In the genomic region with DNA sequence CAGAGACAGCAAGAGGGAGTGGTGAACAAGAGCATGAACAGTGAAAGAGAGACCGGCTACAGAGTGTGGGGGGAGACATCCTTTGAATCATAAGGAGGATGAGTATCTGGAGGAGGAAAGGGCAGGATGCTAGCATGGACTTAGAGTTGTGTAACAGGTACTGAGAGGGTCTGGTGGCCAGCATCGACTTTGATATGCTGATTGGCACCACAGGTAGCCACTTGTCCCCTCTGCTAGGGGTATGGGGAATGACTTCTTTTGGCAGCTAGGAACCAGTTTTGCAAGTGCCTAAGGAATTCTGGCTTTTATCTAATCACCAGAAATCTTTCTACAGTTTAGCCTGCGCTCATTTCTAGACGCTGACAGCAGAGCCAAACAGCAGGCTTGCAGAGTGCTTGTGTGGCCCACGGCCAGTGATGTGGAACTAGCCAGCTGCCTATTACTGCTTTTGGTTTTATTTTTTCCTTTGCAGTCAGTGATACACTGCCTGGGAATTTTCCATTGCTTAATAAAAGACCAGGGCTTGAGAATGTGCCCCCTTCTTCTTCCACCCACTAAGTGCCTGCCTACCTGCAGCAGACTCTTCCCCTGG, we compare ENCODE assay signal across 8 mouse cellular contexts.
DNase-seq lines count a peak whose midpoint lies in the region; ATAC-seq lines count a peak whose summit lies in the region.

No protein-coding gene starts in this region.

- no peak overlapping the region for H3K4me2 ChIP-seq in forebrain, embryonic 13.5 days
- H3K4me2 ChIP-seq in forebrain, embryonic 12.5 days: no peak overlapping the region
- H3K4me2 ChIP-seq in embryonic facial prominence, embryonic 14.5 days (ENCODE audit: low read depth, low read length): no peak overlapping the region

- H3K4me3 ChIP-seq in forebrain, embryonic 13.5 days: no peak overlapping the region
- H3K4me3 ChIP-seq in forebrain, embryonic 12.5 days (replicated peaks): no peak overlapping the region
- H3K4me3 ChIP-seq in embryonic facial prominence, embryonic 14.5 days (ENCODE audit: low read depth, low read length): no peak overlapping the region

- peak; percentile 67 for DNase-seq in embryonic facial prominence, embryonic 14.5 days (ENCODE audit: low spot score)
- peak; percentile 21 for DNase-seq in kidney, adult 11 months
- DNase-seq in left cerebral cortex, adult 9 months (ENCODE audit: low spot score in 2 of 2): peak; percentile 16 to 61
- DNase-seq in right cerebral cortex, postnatal 4 days: peak; percentile 18
- DNase-seq in testis, postnatal 14 days (ENCODE audit: low spot score): no peak
- DNase-seq in thymus, adult 18-20 months: no peak

- peak; percentile 34; the same call in 1 of the 2 replicates for ATAC-seq in forebrain, embryonic 13.5 days
- ATAC-seq in forebrain, embryonic 12.5 days (ENCODE audit: low FRiP score): no peak; the same call in 1 of the 2 replicates
- peak; percentile 55 for ATAC-seq in embryonic facial prominence, embryonic 14.5 days (ENCODE audit: low read depth)

- no peaks in the 10 kb centered on the region for H3K27me3 ChIP-seq in forebrain, embryonic 13.5 days
- H3K27me3 ChIP-seq in forebrain, embryonic 12.5 days: no peaks in the 10 kb centered on the region
- no peaks in the 10 kb centered on the region for H3K27me3 ChIP-seq in embryonic facial prominence, embryonic 14.5 days (replicated peaks; ENCODE audit: control insufficient read depth, insufficient read depth, low read length)

- H3K9me3 ChIP-seq in forebrain, embryonic 13.5 days (replicated peaks): no peaks in the 10 kb centered on the region
- H3K9me3 ChIP-seq in forebrain, embryonic 12.5 days: no peaks in the 10 kb centered on the region
- H3K9me3 ChIP-seq in embryonic facial prominence, embryonic 14.5 days (ENCODE audit: control insufficient read depth, low read length): no peaks in the 10 kb centered on the region

- no peak overlapping the region for H3K27ac ChIP-seq in forebrain, embryonic 13.5 days
- H3K27ac ChIP-seq in forebrain, embryonic 12.5 days: no peak overlapping the region
- no peak overlapping the region for H3K27ac ChIP-seq in embryonic facial prominence, embryonic 14.5 days (replicated peaks; ENCODE audit: low read depth, low read length)

- no peak overlapping the region for H3K9ac ChIP-seq in forebrain, embryonic 13.5 days
- H3K9ac ChIP-seq in forebrain, embryonic 12.5 days: no peak overlapping the region
- no peak overlapping the region for H3K9ac ChIP-seq in embryonic facial prominence, embryonic 14.5 days (ENCODE audit: low read depth, low read length)

- WGBS in forebrain, embryonic 13.5 days: 34% methylated on average over 5 of the region's 5 CpGs
- WGBS in forebrain, embryonic 12.5 days: 26% methylated on average over 5 of the region's 5 CpGs
- 20% methylated on average over 5 of the region's 5 CpGs for WGBS in embryonic facial prominence, embryonic 14.5 days

- H3K36me3 ChIP-seq in forebrain, embryonic 13.5 days (ENCODE audit: poor library complexity, severe bottlenecking): no peaks in the 10 kb centered on the region
- no peaks in the 10 kb centered on the region for H3K36me3 ChIP-seq in forebrain, embryonic 12.5 days (replicated peaks)
- no peaks in the 10 kb centered on the region for H3K36me3 ChIP-seq in embryonic facial prominence, embryonic 14.5 days (ENCODE audit: control insufficient read depth, insufficient read depth, low read length)

- peaks cover 18% of the 10 kb centered on the region for H3K4me1 ChIP-seq in forebrain, embryonic 13.5 days
- H3K4me1 ChIP-seq in forebrain, embryonic 12.5 days: peaks cover 7% of the 10 kb centered on the region
- 0 out of 2 replicates have a peak, but pooled peaks cover 3% of the 10 kb centered on the region for H3K4me1 ChIP-seq in embryonic facial prominence, embryonic 14.5 days (ENCODE audit: control insufficient read depth, insufficient read depth, low read length)

Comparison
In these comparisons a context has a peak if more than half of its experiments do, and no peak if none do; other contexts are left out.
1. DNase-seq: peak in embryonic facial prominence, embryonic 14.5 days (single experiment), kidney, adult 11 months (single experiment), left cerebral cortex, adult 9 months (2 of 2) and right cerebral cortex, postnatal 4 days (single experiment); none in testis, postnatal 14 days (single experiment) and thymus, adult 18-20 months (0 of 2).